8 mouse cellular contexts compared by ENCODE assay signal in the genomic region with DNA sequence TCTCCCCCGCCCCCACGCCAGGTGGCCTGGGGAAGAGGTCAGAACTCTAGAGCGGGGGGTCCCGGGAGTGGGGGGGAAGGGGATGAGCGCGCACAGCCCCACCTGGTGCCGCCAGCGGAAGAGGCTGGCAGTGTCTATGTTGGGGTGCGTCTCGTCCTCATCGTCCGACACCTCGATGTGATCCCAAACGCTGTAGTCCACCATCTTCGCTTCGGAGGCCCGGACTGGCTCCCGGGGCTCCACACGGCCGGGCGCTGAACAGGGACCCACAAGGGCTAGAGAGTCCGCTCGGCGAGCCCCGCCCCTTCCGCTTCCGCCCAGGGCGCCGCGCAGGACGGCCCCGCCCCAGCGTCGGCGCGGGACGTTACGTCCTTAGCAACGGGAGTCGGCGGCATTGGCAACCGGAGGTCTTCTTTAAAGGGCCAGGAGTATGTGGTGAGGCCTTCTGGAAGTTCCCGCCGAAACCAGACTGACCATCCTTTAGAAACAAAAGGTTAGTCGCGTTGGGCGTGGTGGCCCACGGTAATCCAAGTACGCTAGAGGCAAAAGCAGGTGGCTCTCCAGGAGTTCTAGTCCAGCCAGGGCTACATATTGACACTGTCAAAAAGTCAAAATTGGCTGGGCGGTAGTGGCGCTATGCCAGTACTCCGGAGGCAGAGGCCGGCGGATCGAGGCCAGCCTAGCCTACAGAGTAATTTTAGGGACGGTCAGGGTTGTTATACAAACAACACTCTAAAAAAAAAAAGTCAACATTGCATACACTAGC. TPM values are rescaled to one million over a fixed set of nuclear protein-coding genes. Genes with fewer than 3 reads are reported as not detected.
DNase-seq lines count a peak whose midpoint lies in the region; ATAC-seq and TF ChIP-seq lines count a peak whose summit lies in the region.

Gene Cdc37, minus strand, starts transcription at position 329 of the 766 bp plus-strand sequence.

- peak within 1 kb of the TSS; percentile 81 for H3K27ac ChIP-seq in forebrain, postnatal 0 days (ENCODE audit: low read depth, low read length)
- H3K27ac ChIP-seq in lung, embryonic 15.5 days, result peak within 1 kb of the TSS; percentile 74

- peak within 1 kb of the TSS; percentile 64 for H3K4me2 ChIP-seq in forebrain, postnatal 0 days (ENCODE audit: low read depth)
- H3K4me2 ChIP-seq in lung, embryonic 15.5 days, result peak within 1 kb of the TSS; percentile 87

- TF ChIP-seq CTCF in G1E (IDR thresholded peaks at IDR 0.05; ENCODE audit: low read depth, low read length), result no peak
- TF ChIP-seq CTCF in forebrain, postnatal 0 days (IDR thresholded peaks at IDR 0.05; ENCODE audit: low read depth), result no peak

- 3% methylated on average over 56 of the region's 56 CpGs for WGBS in forebrain, postnatal 0 days
- 2% methylated on average over 56 of the region's 56 CpGs for WGBS in lung, embryonic 15.5 days

- H3K9ac ChIP-seq in forebrain, postnatal 0 days, result peak within 1 kb of the TSS; percentile 82
- H3K9ac ChIP-seq in lung, embryonic 15.5 days, result peak within 1 kb of the TSS; percentile 86

- peaks cover 40% of the 10 kb centered on the region for H3K36me3 ChIP-seq in G1E (replicated peaks)
- H3K36me3 ChIP-seq in forebrain, postnatal 0 days (ENCODE audit: insufficient read depth), result peaks cover 13% of the 10 kb centered on the region
- peaks cover 6% of the 10 kb centered on the region; the same call in 1 of the 2 replicates for H3K36me3 ChIP-seq in lung, embryonic 15.5 days

- DNase-seq in G1E (ENCODE audit: low spot score), result peak; percentile 94
- DNase-seq in cerebellum, adult 18-20 months, result peak; percentile 93 to 96
- peak; percentile 96 for DNase-seq in forebrain, postnatal 0 days
- DNase-seq in heart, postnatal 4 days, result peak; percentile 95
- peak; percentile 88 to 89 for DNase-seq in layer of hippocampus, adult 8-10 months (ENCODE audit: low spot score in 2 of 2)
- DNase-seq in ovary, adult 18-20 months (ENCODE audit: low spot score), result peak; percentile 87
- DNase-seq in thymus, postnatal 0 days (ENCODE audit: low spot score), result peak; percentile 93

- peak; percentile 80 for ATAC-seq in G1E (ENCODE audit: extremely low read depth, insufficient number of reproducible peaks, low FRiP score, poor library complexity, severe bottlenecking)
- peak; percentile 99 for ATAC-seq in forebrain, postnatal 0 days
- ATAC-seq in lung, embryonic 15.5 days (ENCODE audit: borderline replicate concordance, extremely low read depth, low FRiP score, low TSS enrichment), result peak; percentile 94

- peaks cover 8% of the 10 kb centered on the region for H3K27me3 ChIP-seq in G1E (ENCODE audit: insufficient read depth, low read length)
- H3K27me3 ChIP-seq in forebrain, postnatal 0 days (ENCODE audit: insufficient read depth, low read length), result no peaks in the 10 kb centered on the region
- no peaks in the 10 kb centered on the region for H3K27me3 ChIP-seq in lung, embryonic 15.5 days

- no peaks in the 10 kb centered on the region for H3K9me3 ChIP-seq in G1E (replicated peaks)
- no peaks in the 10 kb centered on the region for H3K9me3 ChIP-seq in forebrain, postnatal 0 days (ENCODE audit: low read length)
- H3K9me3 ChIP-seq in lung, embryonic 15.5 days, result no peaks in the 10 kb centered on the region

- H3K4me3 ChIP-seq in G1E (ENCODE audit: low read depth, low read length), result peak within 1 kb of the TSS; percentile 87
- H3K4me3 ChIP-seq in forebrain, postnatal 0 days (ENCODE audit: low read depth, low read length), result peak within 1 kb of the TSS; percentile 80
- peak within 1 kb of the TSS; percentile 79 for H3K4me3 ChIP-seq in lung, embryonic 15.5 days

- peaks cover 65% of the 10 kb centered on the region for H3K4me1 ChIP-seq in G1E (ENCODE audit: insufficient read depth, low read depth, low read length)
- peaks cover 10% of the 10 kb centered on the region for H3K4me1 ChIP-seq in forebrain, postnatal 0 days (ENCODE audit: insufficient read depth)
- H3K4me1 ChIP-seq in lung, embryonic 15.5 days, result peaks cover 66% of the 10 kb centered on the region

RNA-seq across cellular contexts. Expression of gene Cdc37, which starts in this region (rescaled TPM):
- total RNA-seq in G1E (2014; fragmentation: Nextera tagmentation) (80.4 and 86.7 TPM in 2 replicates), G1E (2017) (124 and 193 TPM in 2 replicates)
- polyA plus RNA-seq in G1E (2012), result 213 and 280 TPM in 2 replicates
- 39.5 and 42.1 TPM in 2 replicates for total RNA-seq in forebrain, postnatal 0 days (2014; rRNA removed)
- polyA plus RNA-seq in forebrain, postnatal 0 days (2015; fragmentation: Nextera tagmentation; extraction: Ambion mirVana), result 186 and 191 TPM in 2 replicates
- total RNA-seq in heart, postnatal 4 days (2021), result 100 to 1,000 TPM; 145 to 158 TPM
- total RNA-seq in layer of hippocampus, adult 8-10 months (2022), result 100 to 1,000 TPM; 116 to 151 (median 131) TPM
- 316 and 319 TPM in 2 replicates for polyA plus RNA-seq in lung, embryonic 15.5 days (2015; fragmentation: Nextera tagmentation; extraction: Ambion mirVana)
- 281 and 307 TPM in 2 replicates for polyA plus RNA-seq in thymus, postnatal 0 days (2015; fragmentation: Nextera tagmentation; extraction: Ambion mirVana)

Comparison
In these comparisons a context has a peak if more than half of its experiments do, and no peak if none do; other contexts are left out.
1. Peak in every context shown above with its lines: DNase-seq, ATAC-seq, H3K4me3 ChIP-seq and H3K27ac ChIP-seq.